Mouse (Mus musculus) bone marrow macrophage, adult 2 months (primary cell): Measurements from ENCODE around the gene Cntn4. TPM values are rescaled to one million over a fixed set of nuclear protein-coding genes. Genes with fewer than 3 reads are reported as not detected.
A peak's percentile ranks its signal among the peaks of the same experiment; 100 is the strongest.

Experiments
- H3K27ac ChIP-seq: 2 replicates; pipeline ENCODE4 v1.5.1; 2012; ENCODE audit warnings: low read depth, low read length; ENCODE audit not compliant: insufficient read depth
- H3K4me1 ChIP-seq: 2 replicates; pipeline ENCODE4 v1.6.1; 2012; ENCODE audit warnings: low read length; ENCODE audit not compliant: control insufficient read depth, insufficient read depth
- H3K4me3 ChIP-seq: 2 replicates; pipeline ENCODE4 v1.5.1; 2012; ENCODE audit warnings: mild to moderate bottlenecking, low read length, moderate library complexity; ENCODE audit not compliant: insufficient read depth
- CTCF ChIP-seq: IDR thresholded peaks from 2 replicates; pipeline ENCODE4 v1.5.1; 2012; ENCODE audit warnings: low read depth, mild to moderate bottlenecking, low read length, moderate library complexity
- POLR2A ChIP-seq: IDR thresholded peaks from 2 replicates; pipeline ENCODE4 v1.6.1; 2012; ENCODE audit warnings: mild to moderate bottlenecking, low read depth, low read length, borderline replicate concordance
- polyA plus RNA-seq: library from polyadenylated mRNA; stranded (reverse); fragments of >200 nt; gene quantifications from 2 replicates; pipeline ENCODE4 v1.2.4, GENCODE M21; 2012; ENCODE audit not compliant: missing spikeins, insufficient read depth, insufficient read length

The Cntn4 gene
- polyA plus RNA-seq, 1 experiment = not detected

GRCm38 (mm10) chr6:106663780-106664651, 986.6 kb downstream of the Cntn4 start:
- Histone ChIP-seq H3K27ac (no peak overlapping the region), H3K4me1 (no peaks in the 10 kb centered on the region), H3K4me3 (no peak overlapping the region)
- no peak for TF ChIP-seq CTCF
- TF ChIP-seq POLR2A = no peak

GRCm38 (mm10) chr6:106675581-106675980, 998.1 kb downstream of the Cntn4 start:
- no peak overlapping the region for H3K4me3 ChIP-seq
- no peak for TF ChIP-seq POLR2A
- no peak for TF ChIP-seq CTCF
- H3K27ac ChIP-seq = no peak overlapping the region

GRCm38 (mm10) chr6:106701931-106702330, 1024.5 kb downstream of the Cntn4 start:
- Histone ChIP-seq H3K4me3 (no peak overlapping the region), H3K27ac (no peak overlapping the region), H3K4me1 (no peaks in the 10 kb centered on the region)
- TF ChIP-seq CTCF (no peak), POLR2A (no peak)

More at GRCm38 (mm10) chr6:106675581-106675980, 998.1 kb downstream of the Cntn4 start:
- no peaks in the 10 kb centered on the region for H3K4me1 ChIP-seq

GRCm38 (mm10) chr6:106705506-106706035, 1028.1 kb downstream of the Cntn4 start:
- Histone ChIP-seq H3K4me1 (no peaks in the 10 kb centered on the region), H3K27ac (no peak overlapping the region), H3K4me3 (no peak overlapping the region)
- no peak for TF ChIP-seq CTCF
- TF ChIP-seq POLR2A = no peak

GRCm38 (mm10) chr6:106725642-106726041, 1048.2 kb downstream of the Cntn4 start:
- no peaks in the 10 kb centered on the region for H3K4me1 ChIP-seq
- H3K4me3 ChIP-seq = peak overlapping the region; percentile 44
- H3K27ac ChIP-seq = no peak overlapping the region
- TF ChIP-seq POLR2A (no peak), CTCF (no peak)

- peak overlapping the region; percentile 44 for H3K4me3 ChIP-seq
- H3K27ac ChIP-seq = no peak overlapping the region
- no peaks in the 10 kb centered on the region for H3K4me1 ChIP-seq
- TF ChIP-seq POLR2A (no peak), CTCF (no peak)
These were observed 1048.6 kb downstream of the Cntn4 start for GRCm38 (mm10) chr6:106726078-106726477.

- Histone ChIP-seq H3K27ac (no peak overlapping the region), H3K4me1 (no peaks in the 10 kb centered on the region), H3K4me3 (no peak overlapping the region)
- TF ChIP-seq POLR2A (no peak), CTCF (no peak)
These were observed 1050.2 kb downstream of the Cntn4 start for GRCm38 (mm10) chr6:106727703-106728102.

GRCm38 (mm10) chr6:106729682-106730314, 1052.3 kb downstream of the Cntn4 start:
- no peak overlapping the region for H3K4me3 ChIP-seq
- no peak overlapping the region for H3K27ac ChIP-seq
- no peaks in the 10 kb centered on the region for H3K4me1 ChIP-seq
- no peak for TF ChIP-seq POLR2A
- TF ChIP-seq CTCF = no peak

- Histone ChIP-seq H3K4me1 (no peaks in the 10 kb centered on the region), H3K27ac (no peak overlapping the region), H3K4me3 (no peak overlapping the region)
- TF ChIP-seq POLR2A (no peak), CTCF (no peak)
These were observed 1055.1 kb downstream of the Cntn4 start for GRCm38 (mm10) chr6:106732563-106732962.

- H3K4me3 ChIP-seq = no peak overlapping the region
- H3K4me1 ChIP-seq = no peaks in the 10 kb centered on the region
- H3K27ac ChIP-seq = no peak overlapping the region
- TF ChIP-seq POLR2A (no peak), CTCF (no peak)
These were observed 1060.8 kb downstream of the Cntn4 start for GRCm38 (mm10) chr6:106738229-106738628.
